Mouse (Mus musculus): ENCODE measurements at regions not wholly inside any gene's neighbourhood (a gene's known extent, or its start where the extent isn't known, plus 50 kb on each side); places are given as distances from the start of the nearest gene placed in this dataset.
A peak's percentile ranks its signal among the peaks of the same experiment; 100 is the strongest.

DNA sequence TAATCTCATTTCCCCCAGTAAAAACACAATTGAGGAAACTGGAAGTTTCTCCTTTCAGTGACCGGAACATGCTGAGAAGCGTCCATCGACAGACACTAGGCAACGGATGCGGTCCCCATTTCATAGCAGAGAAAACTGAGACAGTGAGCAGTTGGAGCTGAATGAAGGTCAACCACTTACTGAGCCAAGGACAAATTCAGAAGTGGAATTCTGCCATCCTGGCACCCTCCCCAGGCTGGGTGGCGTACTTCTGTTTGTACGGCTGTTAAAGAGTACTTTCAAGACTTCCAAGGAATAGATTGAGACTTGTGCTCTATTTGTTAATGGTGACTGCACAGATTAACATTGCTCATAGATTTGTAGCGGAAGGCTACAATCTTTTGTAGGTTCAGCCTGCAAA lies 54.2 kb upstream of the Bhlhe40 start:
- peak; percentile 36 to 57 for DNase-seq

DNA sequence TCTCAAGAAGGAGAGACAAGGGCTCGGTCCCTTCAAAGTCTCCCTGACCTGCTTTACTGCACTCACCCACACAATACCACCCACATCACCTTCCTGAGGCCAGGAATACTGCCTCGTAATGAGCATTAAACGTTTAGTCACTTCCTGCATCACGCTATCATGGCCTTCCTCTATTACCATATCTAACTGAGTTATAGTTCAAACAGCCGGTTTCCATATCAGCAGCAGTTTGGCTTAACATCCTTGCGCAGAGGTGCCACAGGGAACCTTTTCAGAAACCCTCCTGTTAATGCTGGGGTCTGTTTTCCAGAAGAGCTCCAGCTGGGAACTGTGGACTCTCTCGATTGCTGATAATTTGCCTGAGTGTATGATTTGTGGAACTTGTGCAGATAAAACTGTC lies 52.1 kb upstream of the Bhlhe40 start:
- no peak for DNase-seq
